Mouse (Mus musculus): Measurements from ENCODE around the gene Bmp2k. TPM values are rescaled to one million over a fixed set of nuclear protein-coding genes. Genes with fewer than 3 reads are reported as not detected.

Bmp2k gene
- polyA plus RNA-seq, 1 experiment from 2014 or later: 13.9 TPM

DNA sequence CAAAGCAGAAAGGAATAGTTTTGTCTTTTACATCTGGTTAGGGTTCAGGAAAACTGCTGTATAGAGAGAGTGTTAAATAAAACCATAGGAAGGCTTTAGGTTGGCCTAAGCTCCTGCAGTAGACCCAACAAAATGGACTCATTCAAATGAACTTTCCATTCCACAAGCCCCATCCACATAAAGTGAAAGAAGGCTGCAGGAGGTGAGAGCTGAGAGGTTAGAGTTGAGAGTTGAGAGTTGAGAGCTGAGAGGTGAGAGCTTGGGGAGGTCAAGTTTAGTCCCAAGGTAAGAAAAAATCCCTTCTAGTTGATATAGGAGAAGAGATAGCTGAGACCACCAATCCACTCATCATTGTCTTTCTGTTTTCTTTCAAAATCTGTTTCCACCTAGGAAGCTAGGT is 35.6 kb upstream of the Bmp2k start:
- TF ChIP-seq CTCF (IDR thresholded peaks at IDR 0.05): no peak
- in situ Hi-C loops (cut with MboI; ENCODE audit: low pct_unique_long_range_greater_than_20kb): no loop called here
- DNase-seq (ENCODE audit: low read depth, low spot score) (no peak), ATAC-seq (no peak)
- H3K27me3 ChIP-seq: no peaks in the 10 kb centered on the region
- POLR2A ChIA-PET: no interaction called here
- CTCF ChIA-PET: interaction anchor here (0.9 kb wide), 1 partner anchor 9 kb away, joined by 3 read pairs; no protein-coding TSS in a partner anchor

DNA sequence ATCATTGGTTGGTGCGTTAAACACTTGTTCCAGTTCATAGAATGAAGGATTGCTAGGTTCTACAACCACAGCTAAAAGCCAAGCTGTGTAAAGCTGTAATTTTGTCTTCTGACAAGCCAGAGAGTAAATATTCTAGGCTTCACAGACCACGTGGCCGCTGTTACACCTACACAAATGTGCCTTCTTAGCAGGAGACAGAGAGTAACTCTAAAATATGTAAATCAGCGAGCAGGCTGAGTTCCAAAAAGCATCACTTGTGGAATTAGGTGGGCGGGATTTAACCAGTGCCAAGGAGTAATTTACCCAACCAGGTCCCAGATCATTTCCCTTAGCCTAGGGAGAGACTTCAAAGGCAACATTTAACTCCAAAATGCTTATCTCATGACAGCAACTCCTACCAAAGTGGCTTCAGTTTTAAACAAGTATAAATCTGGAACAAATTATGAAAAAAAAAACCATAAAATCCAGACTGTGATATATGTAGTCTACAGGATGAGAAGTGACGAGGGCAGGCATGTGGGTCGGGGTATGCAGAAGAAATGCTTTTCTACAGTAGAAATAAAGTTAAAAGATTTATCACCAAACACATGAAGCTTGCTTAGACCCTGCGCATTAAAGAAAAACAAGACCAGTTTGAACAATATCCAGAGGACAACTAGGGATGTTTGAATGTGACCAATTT is 35.1 kb upstream of the Bmp2k start:
- ATAC-seq (no peak), DNase-seq (ENCODE audit: low read depth, low spot score) (no peak)
- TF ChIP-seq CTCF (IDR thresholded peaks at IDR 0.05): no peak
- POLR2A ChIA-PET: no interaction called here
- CTCF ChIA-PET: interaction anchor here (0.9 kb wide), 1 partner anchor 8 kb away, joined by 3 read pairs; no protein-coding TSS in a partner anchor
- in situ Hi-C loops (cut with MboI; ENCODE audit: low pct_unique_long_range_greater_than_20kb): no loop called here
- no peaks in the 10 kb centered on the region for H3K27me3 ChIP-seq

DNA sequence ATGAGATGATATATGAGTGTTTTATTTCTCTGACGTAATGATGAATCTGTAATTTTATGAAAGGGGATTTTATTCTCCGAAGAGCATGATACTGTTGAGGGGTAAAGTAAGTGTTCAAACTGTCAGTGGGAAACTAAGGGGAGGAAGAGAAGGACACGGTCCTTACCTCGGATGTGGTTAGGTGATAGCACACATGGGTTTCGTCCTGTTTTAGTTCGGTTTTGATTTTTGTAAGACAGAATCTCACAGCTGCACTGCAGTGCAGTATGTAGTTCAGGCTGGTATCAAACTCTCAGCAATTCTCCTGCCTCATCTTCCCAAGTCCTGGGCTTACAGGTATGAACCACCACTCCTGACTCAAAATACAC is 34.6 kb upstream of the Bmp2k start:
- ChIA-PET CTCF (no interaction called here), POLR2A (no interaction called here)
- no peak for ATAC-seq
- DNase-seq (ENCODE audit: low read depth, low spot score): no peak
- H3K27me3 ChIP-seq: no peaks in the 10 kb centered on the region
- TF ChIP-seq CTCF (IDR thresholded peaks at IDR 0.05): no peak
- in situ Hi-C loops (cut with MboI; ENCODE audit: low pct_unique_long_range_greater_than_20kb): no loop called here

DNA sequence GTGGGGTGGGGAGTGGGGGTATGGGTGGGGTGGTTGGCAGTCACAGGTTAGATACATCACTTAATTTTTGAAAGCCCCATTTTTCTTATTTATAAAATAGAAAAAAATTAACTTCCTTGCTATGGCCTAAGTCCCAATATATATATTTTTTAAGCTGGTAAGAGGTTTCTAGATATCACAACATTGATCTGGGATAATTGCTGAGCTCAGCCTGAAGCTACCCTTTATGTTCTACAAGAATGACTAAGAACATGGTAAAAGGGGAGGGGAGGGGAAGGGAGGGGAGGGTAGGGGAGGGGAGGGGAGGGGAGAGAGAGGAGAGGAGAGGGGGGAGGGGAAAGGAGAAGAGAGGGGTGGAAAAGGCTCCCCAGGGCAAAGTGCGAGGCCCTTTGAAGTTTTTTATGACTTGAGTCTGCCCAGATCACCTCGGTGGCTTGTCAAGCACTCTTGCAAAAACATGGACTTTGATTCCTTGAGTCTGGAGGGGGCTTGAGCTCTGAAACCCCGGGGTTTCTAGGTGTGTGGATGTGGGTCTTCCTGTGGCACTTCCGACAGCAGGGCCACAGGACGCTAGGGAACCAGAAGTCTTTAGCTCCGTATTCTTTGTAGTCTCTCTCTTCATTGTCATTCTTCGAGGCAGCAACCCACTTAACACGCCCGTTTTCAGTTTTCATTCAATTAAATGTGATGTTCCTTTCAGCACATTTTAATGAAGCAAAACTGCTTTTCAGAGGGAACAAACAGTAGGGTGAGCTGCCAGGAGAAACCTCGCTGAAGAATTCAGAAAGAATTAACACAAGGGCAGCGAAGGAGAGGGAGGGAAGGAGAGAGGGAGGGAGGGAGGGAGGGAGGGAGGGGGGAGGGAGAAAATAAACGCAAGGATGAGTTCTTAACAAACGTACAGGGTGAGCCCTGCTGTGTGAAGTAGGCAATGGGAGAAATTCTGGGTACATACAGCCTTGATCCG is 33.1 kb upstream of the Bmp2k start:
- ChIA-PET CTCF (no interaction called here), POLR2A (no interaction called here)
- no peaks in the 10 kb centered on the region for H3K27me3 ChIP-seq
- no peak for TF ChIP-seq CTCF (IDR thresholded peaks at IDR 0.05)
- in situ Hi-C loops (cut with MboI; ENCODE audit: low pct_unique_long_range_greater_than_20kb): no loop called here
- no peak for DNase-seq (ENCODE audit: low read depth, low spot score)
- no peak for ATAC-seq

DNA sequence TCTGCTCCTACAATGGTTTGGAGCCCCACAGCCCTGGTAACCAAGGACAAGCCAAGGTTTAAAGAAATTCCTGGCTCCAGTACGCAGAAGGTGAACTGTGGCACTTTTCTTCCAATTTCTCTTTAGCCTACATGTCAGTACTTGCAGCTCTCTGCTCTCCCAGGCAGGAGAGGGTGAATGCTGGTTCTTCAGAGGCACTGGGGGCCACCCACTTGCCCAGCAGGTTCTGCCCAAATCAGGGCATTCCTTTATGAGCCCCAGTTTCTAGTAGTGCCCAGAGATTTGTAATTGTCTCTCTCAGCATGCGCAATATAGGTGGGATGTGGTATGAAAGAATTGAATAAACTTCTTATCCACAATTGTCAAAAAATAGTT is 32.5 kb upstream of the Bmp2k start:
- no peak for TF ChIP-seq CTCF (IDR thresholded peaks at IDR 0.05)
- no peak for ATAC-seq
- POLR2A ChIA-PET: no interaction called here

DNA sequence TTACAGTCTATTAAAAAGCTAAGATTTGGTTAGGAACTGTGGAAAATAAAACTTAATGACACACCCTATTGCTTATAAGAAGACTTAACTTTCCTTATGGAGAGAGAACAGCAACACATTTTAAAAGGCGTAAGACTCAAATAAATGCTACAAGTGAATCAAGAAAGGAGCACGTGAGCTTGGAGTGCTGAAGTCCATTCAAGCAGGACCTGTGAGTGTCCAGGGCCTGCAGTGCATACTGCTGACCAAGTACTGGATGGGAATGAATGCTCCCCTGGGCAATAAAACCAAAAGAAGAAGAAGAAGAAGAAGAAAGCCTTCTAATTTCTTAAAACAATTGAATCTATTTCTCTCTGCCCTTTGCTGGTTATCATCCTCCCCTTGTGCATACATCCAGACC is 32.0 kb upstream of the Bmp2k start:
- in situ Hi-C loops (cut with MboI; ENCODE audit: low pct_unique_long_range_greater_than_20kb): no loop called here
- ChIA-PET CTCF (interaction anchor here (0.7 kb wide), 1 partner anchor 52 kb away, joined by 3 read pairs; no protein-coding TSS in a partner anchor), POLR2A (interaction anchor here (0.6 kb wide), 1 partner anchor 18 kb away, joined by 3 read pairs; no protein-coding TSS in a partner anchor)
- no peak for TF ChIP-seq CTCF (IDR thresholded peaks at IDR 0.05)
- DNase-seq (ENCODE audit: low read depth, low spot score): no peak
- no peaks in the 10 kb centered on the region for H3K27me3 ChIP-seq
- no peak for ATAC-seq

More for the DNA sequence above, 32.5 kb upstream of the Bmp2k start:
- CTCF ChIA-PET: interaction anchor here (0.7 kb wide), 1 partner anchor 51 kb away, joined by 3 read pairs; no protein-coding TSS in a partner anchor
- no peaks in the 10 kb centered on the region for H3K27me3 ChIP-seq
- in situ Hi-C loops (cut with MboI; ENCODE audit: low pct_unique_long_range_greater_than_20kb): no loop called here
- no peak for DNase-seq (ENCODE audit: low read depth, low spot score)

DNA sequence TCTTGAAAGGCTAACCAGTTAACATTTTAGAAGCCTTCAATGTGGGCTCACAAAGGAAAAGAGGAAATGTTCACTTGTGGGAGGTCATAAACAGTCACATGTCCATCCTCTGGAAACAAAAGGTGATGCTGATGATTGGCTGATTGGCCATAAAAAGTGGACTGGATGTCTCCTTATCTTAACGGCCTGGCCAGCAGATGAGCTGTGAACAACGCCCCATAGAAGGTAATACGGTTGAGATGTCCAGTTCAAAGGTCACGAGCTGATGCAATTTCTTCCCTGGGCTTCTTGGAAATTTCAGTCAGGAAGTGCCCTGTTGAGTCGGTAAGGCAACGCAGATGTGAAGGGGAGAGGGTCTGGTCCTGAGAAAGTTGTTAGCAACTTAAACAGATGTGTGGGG is 28.9 kb upstream of the Bmp2k start:
- no peaks in the 10 kb centered on the region for H3K27me3 ChIP-seq
- ChIA-PET POLR2A (interaction anchor here (0.6 kb wide), 1 partner anchor 13 kb away, joined by 6 read pairs; no protein-coding TSS in a partner anchor), CTCF (interaction anchor here (1.2 kb wide), 1 partner anchor 15 kb away, joined by 7 read pairs; no protein-coding TSS in a partner anchor)
- in situ Hi-C loops (cut with MboI; ENCODE audit: low pct_unique_long_range_greater_than_20kb): no loop called here
- no peak for ATAC-seq
- no peak for DNase-seq (ENCODE audit: low read depth, low spot score)
- TF ChIP-seq CTCF (IDR thresholded peaks at IDR 0.05): no peak

DNA sequence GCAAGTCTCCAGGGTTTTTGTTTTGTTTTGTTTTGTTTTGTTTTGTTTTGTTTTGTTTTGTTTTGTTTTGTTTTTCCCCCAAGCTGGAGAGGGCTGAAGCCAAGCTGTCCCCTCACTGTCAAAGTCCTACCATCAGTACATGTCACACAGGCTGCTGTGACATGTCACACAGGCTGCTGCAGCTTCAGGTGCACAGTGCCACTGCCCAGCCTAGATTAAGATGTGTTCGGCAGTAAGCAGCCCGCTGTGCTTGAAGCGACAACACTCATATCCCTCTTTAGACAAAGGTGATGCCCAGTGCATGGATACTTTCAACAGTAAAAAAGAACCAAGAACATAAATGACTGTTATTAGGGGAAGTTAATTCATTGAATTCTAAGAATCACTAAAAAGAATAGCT is 28.5 kb upstream of the Bmp2k start:
- in situ Hi-C loops (cut with MboI; ENCODE audit: low pct_unique_long_range_greater_than_20kb): no loop called here
- DNase-seq (ENCODE audit: low read depth, low spot score) (no peak), ATAC-seq (no peak)
- ChIA-PET CTCF (interaction anchor here (1.2 kb wide), 1 partner anchor 16 kb away, joined by 7 read pairs; no protein-coding TSS in a partner anchor), POLR2A (no interaction called here)
- no peaks in the 10 kb centered on the region for H3K27me3 ChIP-seq
- TF ChIP-seq CTCF (IDR thresholded peaks at IDR 0.05): no peak

DNA sequence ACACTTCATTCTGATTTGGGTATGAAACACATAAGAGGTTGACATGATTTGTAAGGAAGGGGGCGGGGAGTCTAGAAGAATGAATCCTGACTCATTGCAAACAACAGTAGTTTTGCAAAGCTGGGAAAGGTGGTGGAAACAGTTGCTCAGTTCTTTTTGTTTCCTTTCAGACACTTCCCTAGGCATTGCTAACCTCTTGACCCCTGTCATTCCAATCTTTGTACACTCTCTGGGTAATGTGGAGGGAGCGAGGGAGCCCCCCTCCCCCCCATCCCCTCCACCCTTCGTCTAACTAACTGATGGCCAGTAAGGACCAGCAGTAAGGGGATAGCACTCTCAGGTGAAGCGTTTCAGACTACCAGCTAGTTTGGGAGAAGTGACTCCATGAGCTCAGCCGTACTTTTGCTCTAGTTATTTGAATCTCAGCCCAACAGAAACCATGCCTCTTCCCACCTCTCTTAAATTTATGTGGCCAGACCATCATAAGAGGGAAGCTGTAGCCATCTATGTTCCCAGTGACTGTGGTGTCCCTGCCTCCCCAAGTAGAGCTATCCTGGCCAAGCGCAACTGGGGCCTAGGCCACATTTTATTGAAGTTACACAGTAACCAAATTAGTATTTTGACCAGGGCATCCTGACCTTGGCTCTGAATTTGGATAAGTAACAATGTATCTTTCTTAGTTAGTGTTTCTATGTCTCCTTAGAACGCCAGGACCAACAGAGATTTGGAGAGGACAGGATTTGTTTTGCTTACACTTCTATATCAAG is 27.6 kb upstream of the Bmp2k start:
- in situ Hi-C loops (cut with MboI; ENCODE audit: low pct_unique_long_range_greater_than_20kb): no loop called here
- ChIA-PET CTCF (interaction anchor here (1.2 to 1.3 kb wide), 2 partner anchors 8 to 10 kb away, joined by 3 read pairs; no protein-coding TSS in a partner anchor), POLR2A (no interaction called here)
- DNase-seq (ENCODE audit: low read depth, low spot score) (no peak), ATAC-seq (no peak)
- TF ChIP-seq CTCF (IDR thresholded peaks at IDR 0.05): no peak
- H3K27me3 ChIP-seq: no peaks in the 10 kb centered on the region

DNA sequence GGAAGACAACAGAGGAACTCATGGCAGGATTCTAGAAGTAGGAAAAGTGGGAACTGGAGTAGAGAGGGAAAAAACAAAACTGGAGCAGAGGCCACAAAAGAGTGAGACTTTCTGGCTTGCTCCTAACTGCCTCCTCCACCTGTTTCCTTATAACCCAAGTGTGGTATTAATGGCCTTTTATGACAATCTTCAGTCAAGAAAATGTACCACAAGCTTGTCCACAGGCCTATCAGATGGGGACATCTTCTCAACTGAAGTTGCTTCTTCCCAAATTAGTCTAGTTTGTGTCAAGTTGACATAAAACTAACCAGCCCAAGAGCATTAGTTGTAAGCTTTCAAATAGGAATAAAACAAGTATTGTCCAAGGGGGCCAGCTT is 27.0 kb upstream of the Bmp2k start:
- DNase-seq (ENCODE audit: low read depth, low spot score) (no peak), ATAC-seq (no peak)
- in situ Hi-C loops (cut with MboI; ENCODE audit: low pct_unique_long_range_greater_than_20kb): no loop called here
- ChIA-PET POLR2A (no interaction called here), CTCF (interaction anchor here (1.2 to 1.3 kb wide), 2 partner anchors 9 kb away, joined by 3 read pairs; no protein-coding TSS in a partner anchor)
- no peak for TF ChIP-seq CTCF (IDR thresholded peaks at IDR 0.05)
- H3K27me3 ChIP-seq: no peaks in the 10 kb centered on the region

Data from Patski (cell line).